Mouse (Mus musculus): ENCODE data around the gene B3gnt7.

The B3gnt7 gene

DNA sequence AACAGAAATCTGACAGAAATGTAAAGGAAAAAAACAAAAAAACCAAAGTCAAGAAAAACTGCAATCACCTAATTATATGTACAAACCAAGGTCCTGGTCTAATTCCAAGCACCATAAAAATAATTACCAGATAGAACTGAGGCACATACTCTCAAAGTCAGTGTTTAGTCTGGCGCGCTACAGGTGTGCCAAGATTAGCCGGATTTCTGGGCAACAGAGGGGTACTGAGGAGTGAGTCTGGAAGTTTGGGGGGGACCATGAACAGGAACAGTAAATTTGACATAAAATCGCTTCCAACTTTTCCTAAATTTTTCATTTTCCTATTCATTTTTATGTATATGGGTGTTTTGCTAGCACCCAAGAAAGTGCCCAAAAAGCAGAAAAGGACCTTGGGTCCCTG lies 43.3 kb downstream of the B3gnt7 start:
- no peak for DNase-seq

DNA sequence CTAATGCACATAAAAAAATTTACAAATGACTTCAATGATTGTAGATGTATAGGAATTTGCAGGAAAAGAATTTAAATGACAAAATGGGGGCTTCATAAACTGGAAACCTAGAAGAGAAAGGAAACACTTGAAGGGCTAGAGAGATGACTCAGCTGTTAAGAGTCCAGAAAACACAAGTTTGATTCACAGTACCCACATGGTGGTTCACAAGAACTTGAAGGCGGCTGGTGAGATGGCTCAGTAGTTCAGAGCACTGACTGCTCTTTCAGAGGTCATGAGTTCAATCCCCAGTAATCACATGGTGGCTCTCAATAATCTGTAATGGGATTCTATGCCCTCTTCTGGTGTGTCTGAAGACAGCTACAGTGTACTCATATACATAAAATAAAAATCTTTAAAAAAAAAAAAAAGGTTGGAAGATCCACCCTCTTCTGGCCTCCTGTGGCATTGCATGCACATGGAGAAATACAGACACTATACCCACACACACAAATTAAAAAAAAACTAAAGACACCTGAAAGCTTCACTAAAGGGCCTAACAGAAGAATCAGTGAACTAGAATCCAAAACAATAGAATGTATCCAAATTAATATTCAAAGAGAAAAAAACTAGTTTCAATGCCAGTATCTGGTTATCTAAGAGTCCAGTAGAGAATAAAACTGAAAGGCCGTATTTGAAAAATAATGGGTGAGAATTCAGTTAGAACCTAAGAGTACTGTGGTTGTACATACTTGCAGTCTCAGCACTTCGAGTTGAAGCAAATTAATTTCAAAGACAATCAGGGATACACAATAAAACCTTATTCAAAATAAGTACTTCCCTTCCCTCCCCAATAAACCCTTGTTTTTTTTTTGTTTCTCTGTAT lies 44.5 kb downstream of the B3gnt7 start:
- no peak for DNase-seq

DNA sequence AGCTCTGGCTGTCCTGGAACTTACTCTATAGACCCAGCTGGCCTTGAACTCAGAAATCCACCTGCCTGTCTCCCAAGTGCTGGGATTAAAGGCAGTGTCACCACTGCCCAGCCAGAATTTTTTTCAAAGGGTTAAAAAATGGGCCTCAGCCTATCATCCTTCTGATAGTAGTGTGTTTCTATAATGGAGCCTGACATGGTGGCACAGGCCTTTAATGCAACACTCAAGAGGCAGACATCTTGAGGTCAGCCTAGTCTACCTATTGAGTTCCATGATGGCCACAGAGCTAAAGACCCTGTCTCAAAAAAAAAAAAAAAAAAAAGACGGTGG lies 45.0 kb downstream of the B3gnt7 start:
- no peak for DNase-seq

DNA sequence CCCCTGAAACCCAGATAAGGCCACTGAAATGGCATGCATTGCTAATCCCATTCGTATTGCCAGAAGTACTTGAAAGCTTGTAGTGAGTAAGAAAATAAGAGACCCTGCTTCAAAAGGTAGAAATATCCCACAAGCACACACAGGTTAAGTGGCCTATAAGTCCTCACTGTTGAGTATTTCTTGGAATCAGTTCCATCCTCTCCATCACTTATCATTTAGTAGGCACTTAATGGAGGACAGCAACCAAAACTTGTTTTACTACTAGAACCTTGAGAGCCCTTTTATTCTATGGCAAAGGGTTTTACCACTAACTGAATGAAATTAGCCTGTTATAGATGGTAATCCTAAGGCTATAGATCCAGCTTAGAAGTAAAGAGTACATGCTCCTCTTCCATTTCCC lies 45.5 kb downstream of the B3gnt7 start:
- DNase-seq = no peak

DNA sequence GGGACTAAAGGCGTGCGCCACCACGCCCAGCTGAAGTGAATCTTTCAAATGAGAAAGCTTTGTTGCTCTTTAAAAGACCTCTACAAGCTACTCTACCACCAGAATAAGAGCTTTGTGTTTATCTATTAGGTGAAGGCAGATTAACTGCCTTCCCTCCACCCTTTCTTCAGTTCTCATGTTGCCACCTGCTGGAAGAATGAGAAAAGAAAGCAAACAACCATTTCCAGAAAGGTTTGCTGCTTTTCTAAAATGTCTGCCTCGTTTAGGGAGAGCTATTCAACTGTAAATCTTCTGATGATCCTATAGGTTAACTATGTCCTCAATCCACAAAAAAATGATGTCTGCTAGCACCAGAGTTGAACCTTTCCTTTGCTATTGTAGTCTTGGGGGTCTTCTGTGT lies 46.2 kb downstream of the B3gnt7 start:
- DNase-seq = no peak

DNA sequence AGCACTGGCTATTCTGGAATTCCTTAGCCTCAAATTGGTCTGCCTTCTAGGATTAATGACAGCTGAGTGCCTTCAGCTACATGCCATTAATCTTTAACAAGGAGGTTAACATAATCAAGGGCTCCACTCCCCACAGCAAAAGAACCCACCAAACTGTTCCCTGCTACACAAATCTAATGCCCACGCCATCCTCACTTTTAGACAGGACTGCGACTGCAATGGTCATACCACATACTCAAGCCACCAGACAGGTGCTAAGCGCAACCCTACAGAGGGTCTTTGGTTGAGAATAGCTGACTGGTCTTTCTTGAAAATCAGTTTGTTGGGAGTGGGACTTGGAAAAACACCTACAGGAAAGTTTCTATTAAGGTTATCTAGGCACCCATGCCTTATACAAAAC lies 46.6 kb downstream of the B3gnt7 start:
- DNase-seq = no peak

DNA sequence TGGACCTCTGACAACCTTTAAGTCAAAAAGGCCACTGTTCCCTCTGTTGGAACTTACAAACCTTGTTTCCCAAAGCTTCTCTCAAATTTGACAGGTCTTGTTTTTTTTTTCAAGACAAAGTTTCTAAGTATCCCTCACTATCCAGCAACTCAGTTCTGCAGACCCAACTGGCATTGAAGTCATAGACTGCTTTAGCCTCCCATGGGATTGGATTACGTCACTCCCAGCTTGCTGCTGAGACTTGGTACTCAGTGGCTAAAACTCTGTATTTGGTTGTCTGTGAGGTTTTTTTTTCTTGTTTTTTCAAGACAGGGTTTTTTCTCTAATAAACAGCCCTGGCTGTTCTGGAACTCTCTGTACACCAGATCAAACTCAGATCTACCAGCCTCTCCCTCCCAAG lies 47.1 kb downstream of the B3gnt7 start:
- no peak for DNase-seq

DNA sequence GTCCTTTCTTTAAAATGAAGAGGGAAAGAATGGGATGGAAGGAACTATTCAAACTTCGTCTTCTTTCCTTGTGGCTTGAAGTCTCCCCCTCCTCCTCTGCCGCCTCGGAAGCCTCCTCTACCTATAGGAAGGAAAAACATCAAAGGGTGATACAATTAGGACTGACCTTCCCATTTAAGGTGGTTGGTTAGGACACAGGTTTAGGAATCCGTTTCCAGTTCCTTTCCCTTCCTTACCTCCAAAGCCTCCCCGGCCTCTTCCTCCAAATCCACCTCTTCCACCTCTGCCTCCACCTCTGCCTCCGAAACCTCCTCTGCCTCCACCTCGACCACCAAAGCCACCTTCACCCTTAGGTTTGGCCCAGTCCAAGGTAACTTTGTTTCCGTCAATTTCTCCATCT lies 47.9 kb downstream of the B3gnt7 start:
- no peak for DNase-seq

DNA sequence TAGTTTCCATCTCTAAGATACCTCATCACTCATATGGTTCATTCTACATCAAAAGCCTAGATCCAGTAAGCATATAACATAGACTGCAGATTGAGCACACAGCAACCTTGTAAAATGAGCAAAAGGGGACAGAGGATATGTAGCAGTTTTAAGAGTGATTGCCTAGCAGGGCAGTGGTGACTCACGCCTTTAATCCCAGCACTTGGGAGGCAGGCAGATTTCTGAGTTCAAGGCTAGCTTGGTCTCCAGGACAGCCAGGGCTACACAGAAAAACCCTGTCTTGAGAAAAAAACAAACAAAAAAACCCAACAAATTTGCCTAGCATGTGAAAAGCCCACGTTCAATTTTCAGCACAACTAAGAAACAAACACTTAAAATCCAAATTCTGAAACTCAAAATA lies 51.6 kb downstream of the B3gnt7 start:
- DNase-seq = no peak
